Mouse (Mus musculus): Measurements from ENCODE around the gene Tmem62. TPM values are rescaled to one million over a fixed set of nuclear protein-coding genes. Genes with fewer than 3 reads are reported as not detected.
"Not testable (repeated sequence)": the region's sequence is repeated elsewhere in the genome, so short reads cannot be mapped to it uniquely, and the experiment has no call there.

Tmem62 gene
- total and polyA plus RNA-seq, 2 experiments from 2014 or later, result 2.4 to 3.3 TPM

GRCm38 (mm10) chr2:121022918-121023317 is 46.1 kb downstream of the Tmem62 start:
- no peak overlapping the region for H3K4me3 ChIP-seq (ENCODE audit: low read depth, low read length)
- ATAC-seq (ENCODE audit: insufficient read depth, low read depth), result no peak
- 49% methylated on average over 5 of the region's 5 CpGs for WGBS

DNA sequence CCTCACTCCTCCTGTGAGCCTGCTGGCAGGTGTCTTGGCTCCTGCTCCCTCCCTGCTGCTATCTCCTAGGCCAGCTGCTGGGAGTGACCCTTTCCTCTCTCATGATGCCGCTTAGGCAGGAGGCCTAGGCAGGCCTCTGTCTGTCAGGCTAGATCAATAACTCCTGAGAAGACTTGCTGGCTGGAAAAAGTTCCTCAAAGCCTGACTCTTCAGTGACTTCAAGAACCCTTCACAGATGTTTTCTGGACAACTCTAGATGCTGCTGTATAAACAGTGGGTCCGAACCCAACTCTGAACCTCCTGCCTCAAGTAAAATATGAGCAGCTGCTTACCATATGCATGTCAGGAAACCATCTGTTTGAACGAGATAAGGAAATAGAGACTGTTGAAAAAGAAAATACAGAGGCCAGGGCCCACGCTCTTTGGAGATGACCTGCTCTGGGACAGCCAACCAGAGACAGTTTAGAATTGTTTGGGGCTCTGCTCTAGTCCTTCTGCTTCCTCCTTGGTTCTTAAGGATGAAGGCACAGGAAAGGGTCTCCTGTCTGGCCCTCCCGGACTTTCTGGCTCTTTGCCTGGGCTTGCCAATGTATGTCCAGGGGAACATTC is 60.0 kb downstream of the Tmem62 start, which contains the start of gene Epb42:
Epb42 (minus strand) TSS at position 340 of the 609 bp plus-strand sequence.
- ATAC-seq (ENCODE audit: insufficient read depth, low read depth) (no peak), DNase-seq (ENCODE audit: low spot score) (no peak)
- Histone ChIP-seq H3K9me3 (replicated peaks; ENCODE audit: control insufficient read depth, low read length) (no peaks in the 10 kb centered on the region), H3K36me3 (replicated peaks; ENCODE audit: control insufficient read depth, insufficient read depth, low read length) (no peaks in the 10 kb centered on the region), H3K4me3 (ENCODE audit: low read depth, low read length) (no peak within 1 kb of the TSS), H3K27ac (ENCODE audit: low read depth) (no peak within 1 kb of the TSS), H3K27me3 (ENCODE audit: control insufficient read depth, insufficient read depth, low read length) (no peaks in the 10 kb centered on the region), H3K4me2 (ENCODE audit: low read depth, low read length) (no peak within 1 kb of the TSS), H3K4me1 (ENCODE audit: control insufficient read depth, insufficient read depth) (no peaks in the 10 kb centered on the region), H3K9ac (replicated peaks; ENCODE audit: low read depth, low read length) (no peak within 1 kb of the TSS)
- TF ChIP-seq CTCF (IDR thresholded peaks at IDR 0.05; ENCODE audit: low read depth) (no peak), EP300 (IDR thresholded peaks at IDR 0.05; ENCODE audit: low read depth) (no peak)
- 45% methylated on average over 5 of the region's 5 CpGs for WGBS

More at GRCm38 (mm10) chr2:121022918-121023317, 46.1 kb downstream of the Tmem62 start:
- DNase-seq (ENCODE audit: low spot score), result no peak
- Histone ChIP-seq H3K27me3 (ENCODE audit: control insufficient read depth, insufficient read depth, low read length) (no peaks in the 10 kb centered on the region), H3K4me2 (ENCODE audit: low read depth, low read length) (no peak overlapping the region), H3K27ac (ENCODE audit: low read depth) (no peak overlapping the region), H3K9me3 (replicated peaks; ENCODE audit: control insufficient read depth, low read length) (no peaks in the 10 kb centered on the region), H3K4me1 (ENCODE audit: control insufficient read depth, insufficient read depth) (no peaks in the 10 kb centered on the region), H3K9ac (replicated peaks; ENCODE audit: low read depth, low read length) (no peak overlapping the region), H3K36me3 (replicated peaks; ENCODE audit: control insufficient read depth, insufficient read depth, low read length) (no peaks in the 10 kb centered on the region; the same call in 1 of the 2 replicates)
- TF ChIP-seq CTCF (IDR thresholded peaks at IDR 0.05; ENCODE audit: low read depth) (no peak), EP300 (IDR thresholded peaks at IDR 0.05; ENCODE audit: low read depth) (no peak)

GRCm38 (mm10) chr2:121038851-121039250 is 62.0 kb downstream of the Tmem62 start:
- DNase-seq (ENCODE audit: low spot score); H3K36me3 ChIP-seq (replicated peaks; ENCODE audit: control insufficient read depth, insufficient read depth, low read length); H3K4me2 ChIP-seq (ENCODE audit: low read depth, low read length); H3K4me3 ChIP-seq (ENCODE audit: low read depth, low read length); H3K27me3 ChIP-seq (ENCODE audit: control insufficient read depth, insufficient read depth, low read length); H3K9me3 ChIP-seq (replicated peaks; ENCODE audit: control insufficient read depth, low read length); H3K27ac ChIP-seq (ENCODE audit: low read depth); H3K4me1 ChIP-seq (ENCODE audit: control insufficient read depth, insufficient read depth); H3K9ac ChIP-seq (replicated peaks; ENCODE audit: low read depth, low read length); ATAC-seq (ENCODE audit: insufficient read depth, low read depth): not testable (repeated sequence)
- 81% methylated on average over 1 of the region's 1 CpGs for WGBS

GRCm38 (mm10) chr2:121039382-121039781 is 62.6 kb downstream of the Tmem62 start:
- H3K4me2 ChIP-seq (ENCODE audit: low read depth, low read length), result no peak overlapping the region
- no peak for TF ChIP-seq CTCF (IDR thresholded peaks at IDR 0.05; ENCODE audit: low read depth)
- no peak for TF ChIP-seq EP300 (IDR thresholded peaks at IDR 0.05; ENCODE audit: low read depth)
- no peaks in the 10 kb centered on the region for H3K4me1 ChIP-seq (ENCODE audit: control insufficient read depth, insufficient read depth)
- no peaks in the 10 kb centered on the region for H3K27me3 ChIP-seq (ENCODE audit: control insufficient read depth, insufficient read depth, low read length)
- ATAC-seq (ENCODE audit: insufficient read depth, low read depth), result no peak
- H3K27ac ChIP-seq (ENCODE audit: low read depth), result no peak overlapping the region
- H3K9me3 ChIP-seq (replicated peaks; ENCODE audit: control insufficient read depth, low read length), result no peaks in the 10 kb centered on the region
- H3K36me3 ChIP-seq (replicated peaks; ENCODE audit: control insufficient read depth, insufficient read depth, low read length), result no peaks in the 10 kb centered on the region
- H3K4me3 ChIP-seq (ENCODE audit: low read depth, low read length), result no peak overlapping the region
- H3K9ac ChIP-seq (replicated peaks; ENCODE audit: low read depth, low read length), result no peak overlapping the region
- DNase-seq (ENCODE audit: low spot score), result no peak
- WGBS, result 90% methylated on average over 1 of the region's 1 CpGs

DNA sequence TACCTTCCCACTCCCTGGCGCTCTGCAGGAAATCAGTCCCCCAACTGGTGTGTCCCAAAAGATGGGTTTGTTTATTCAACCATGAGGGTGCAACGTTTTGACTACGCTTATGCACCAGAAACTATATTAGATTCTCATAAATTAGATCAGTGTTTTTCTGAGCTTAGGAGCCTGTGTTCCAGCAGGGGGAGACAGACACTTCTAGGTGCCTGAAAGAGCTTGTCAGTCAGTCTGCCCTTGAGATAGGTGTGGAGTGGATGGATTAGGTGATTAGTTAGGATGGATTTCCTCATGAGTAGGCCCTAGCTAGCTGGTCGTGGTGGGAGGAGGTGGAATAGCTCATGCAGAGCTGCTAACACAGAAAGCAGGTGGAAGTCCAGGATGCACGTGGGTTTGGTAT is 64.3 kb downstream of the Tmem62 start:
- no peaks in the 10 kb centered on the region for H3K36me3 ChIP-seq (replicated peaks; ENCODE audit: control insufficient read depth, insufficient read depth, low read length)
- ATAC-seq (ENCODE audit: insufficient read depth, low read depth), result no peak
- no peak overlapping the region for H3K4me3 ChIP-seq (ENCODE audit: low read depth, low read length)
- no peaks in the 10 kb centered on the region for H3K9me3 ChIP-seq (replicated peaks; ENCODE audit: control insufficient read depth, low read length)
- H3K4me2 ChIP-seq (ENCODE audit: low read depth, low read length), result no peak overlapping the region
- H3K9ac ChIP-seq (replicated peaks; ENCODE audit: low read depth, low read length), result no peak overlapping the region
- no peaks in the 10 kb centered on the region for H3K4me1 ChIP-seq (ENCODE audit: control insufficient read depth, insufficient read depth)
- TF ChIP-seq EP300 (IDR thresholded peaks at IDR 0.05; ENCODE audit: low read depth) (no peak), CTCF (IDR thresholded peaks at IDR 0.05; ENCODE audit: low read depth) (peak; percentile 70)
- no peak overlapping the region for H3K27ac ChIP-seq (ENCODE audit: low read depth)
- H3K27me3 ChIP-seq (ENCODE audit: control insufficient read depth, insufficient read depth, low read length), result no peaks in the 10 kb centered on the region
- 35% methylated on average over 5 of the region's 5 CpGs for WGBS
- DNase-seq (ENCODE audit: low spot score), result peak; percentile 18

DNA sequence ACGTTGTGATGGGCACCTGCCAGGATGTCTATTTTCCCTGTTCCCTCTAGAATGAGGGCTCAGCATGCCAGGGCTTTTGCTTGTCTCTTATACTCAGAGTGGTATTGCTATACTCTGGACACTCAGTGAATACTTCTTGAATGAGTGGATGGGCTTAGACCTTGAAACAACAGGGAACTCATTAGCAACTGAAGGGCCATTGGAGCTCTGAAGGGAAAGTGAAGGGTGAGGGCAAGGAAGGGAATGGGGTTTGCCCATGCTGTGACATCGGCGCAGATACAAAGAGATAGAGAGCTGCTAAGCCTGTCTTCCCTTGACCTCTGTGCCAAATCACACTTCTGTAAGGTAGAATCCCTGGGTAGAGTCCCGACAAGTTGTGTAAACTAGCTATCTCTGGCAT is 68.8 kb downstream of the Tmem62 start:
- DNase-seq (ENCODE audit: low spot score), result no peak
- Histone ChIP-seq H3K4me1 (ENCODE audit: control insufficient read depth, insufficient read depth) (no peaks in the 10 kb centered on the region), H3K27me3 (ENCODE audit: control insufficient read depth, insufficient read depth, low read length) (no peaks in the 10 kb centered on the region), H3K9me3 (replicated peaks; ENCODE audit: control insufficient read depth, low read length) (no peaks in the 10 kb centered on the region), H3K27ac (ENCODE audit: low read depth) (no peak overlapping the region), H3K4me3 (ENCODE audit: low read depth, low read length) (no peak overlapping the region), H3K36me3 (replicated peaks; ENCODE audit: control insufficient read depth, insufficient read depth, low read length) (no peaks in the 10 kb centered on the region), H3K9ac (replicated peaks; ENCODE audit: low read depth, low read length) (no peak overlapping the region), H3K4me2 (ENCODE audit: low read depth, low read length) (no peak overlapping the region)
- 76% methylated on average over 4 of the region's 4 CpGs for WGBS
- ATAC-seq (ENCODE audit: insufficient read depth, low read depth), result no peak
- TF ChIP-seq CTCF (IDR thresholded peaks at IDR 0.05; ENCODE audit: low read depth), result no peak
- no peak for TF ChIP-seq EP300 (IDR thresholded peaks at IDR 0.05; ENCODE audit: low read depth)
